Mouse (Mus musculus): Measurements from ENCODE around the gene Capn11.

- TF ChIP-seq CTCF (IDR thresholded peaks at IDR 0.05; ENCODE audit: insufficient read depth, low read length) (no peak), POLR2A (IDR thresholded peaks at IDR 0.05; ENCODE audit: borderline replicate concordance, extremely low read depth, low read depth, low read length) (no peak)
Observed at GRCm38 (mm10) chr17:45630992-45631391, 28.1 kb downstream of the Capn11 start.

Data from lung, adult 2 months (tissue).